Mouse (Mus musculus): ENCODE results near the gene Palld.

- TF ChIP-seq POLR2A (IDR thresholded peaks at IDR 0.05; ENCODE audit: low read depth, low read length) (no peak), CTCF (conservative IDR thresholded peaks at IDR 0.05; ENCODE audit: insufficient read depth, insufficient read length, low read depth, low read length) (no peak)
Observed at GRCm38 (mm10) chr8:61700932-61701681, 201.4 kb downstream of the Palld start.

Data from kidney, adult 2 months (tissue).